ENCODE assay signal across 11 mouse cellular contexts in genomic region chr4:152913497-152913896, GRCm38 (mm10).
DNase-seq lines count a peak whose midpoint lies in the region; ATAC-seq and TF ChIP-seq lines count a peak whose summit lies in the region.
"Had no signal": no experiment of that assay in that cellular context is flagged by ENCODE, and none has a peak within 500 bp of the region (broad histone marks: within the 10 kb centered on the region; RNA-seq: fewer than 3 reads in every experiment).

No protein-coding gene starts in this region.

- H3K9ac ChIP-seq in limb, embryonic 11.5 days (ENCODE audit: low read length) = no peak overlapping the region
- no peak overlapping the region for H3K9ac ChIP-seq in forebrain, postnatal 0 days
- no peak overlapping the region for H3K9ac ChIP-seq in heart, embryonic 12.5 days
- H3K9ac ChIP-seq: lung, embryonic 14.5 days; neural tube, embryonic 12.5 days had no signal

- H3K4me2 ChIP-seq in limb, embryonic 11.5 days (ENCODE audit: low read depth, severe bottlenecking) = no peak overlapping the region
- H3K4me2 ChIP-seq in forebrain, postnatal 0 days (ENCODE audit: low read depth) = 0 out of 2 replicates have a peak overlapping the region, but pooled peaks have one; percentile 17
- H3K4me2 ChIP-seq in heart, embryonic 12.5 days = no peak overlapping the region
- H3K4me2 ChIP-seq: lung, embryonic 14.5 days; neural tube, embryonic 12.5 days had no signal

- no peak for ATAC-seq in limb, embryonic 11.5 days (ENCODE audit: insufficient number of reproducible peaks, low FRiP score, low TSS enrichment, low read depth)
- ATAC-seq in forebrain, postnatal 0 days = peak; percentile 74
- no peak for ATAC-seq in heart, embryonic 12.5 days (ENCODE audit: insufficient number of reproducible peaks, low FRiP score)

- H3K4me1 ChIP-seq in limb, embryonic 11.5 days (ENCODE audit: control insufficient read depth, insufficient read depth, low read length) = no peaks in the 10 kb centered on the region
- H3K4me1 ChIP-seq in limb, embryonic 10.5 days = peaks cover 12% of the 10 kb centered on the region
- peaks cover 6% of the 10 kb centered on the region; the same call in 1 of the 2 replicates for H3K4me1 ChIP-seq in forebrain, postnatal 0 days (ENCODE audit: insufficient read depth)
- H3K4me1 ChIP-seq in heart, embryonic 12.5 days (replicated peaks) = no peaks in the 10 kb centered on the region

- no peak for TF ChIP-seq CTCF in forebrain, postnatal 0 days (IDR thresholded peaks at IDR 0.05; ENCODE audit: low read depth)

- H3K27ac ChIP-seq in limb, embryonic 11.5 days (replicated peaks; ENCODE audit: low read depth, low read length) = no peak overlapping the region
- H3K27ac ChIP-seq in limb, embryonic 10.5 days = no peak overlapping the region
- no peak overlapping the region for H3K27ac ChIP-seq in forebrain, postnatal 0 days (ENCODE audit: low read depth, low read length)
- no peak overlapping the region for H3K27ac ChIP-seq in heart, embryonic 12.5 days (ENCODE audit: poor library complexity, severe bottlenecking)
- H3K27ac ChIP-seq: heart, embryonic 10.5 days; neural tube, embryonic 12.5 days had no signal

- H3K27me3 ChIP-seq in limb, embryonic 11.5 days (ENCODE audit: control insufficient read depth, insufficient read depth, low read length) = no peaks in the 10 kb centered on the region
- H3K27me3 ChIP-seq in limb, embryonic 10.5 days (ENCODE audit: low read depth, poor library complexity, severe bottlenecking) = no peaks in the 10 kb centered on the region
- H3K27me3 ChIP-seq in forebrain, postnatal 0 days (ENCODE audit: insufficient read depth, low read length) = no peaks in the 10 kb centered on the region
- 0 out of 2 replicates have a peak, but pooled peaks cover 10% of the 10 kb centered on the region for H3K27me3 ChIP-seq in heart, embryonic 12.5 days (replicated peaks)

- no peak overlapping the region for H3K4me3 ChIP-seq in limb, embryonic 11.5 days (ENCODE audit: low read depth, low read length)
- H3K4me3 ChIP-seq in limb, embryonic 10.5 days = no peak overlapping the region
- no peak overlapping the region for H3K4me3 ChIP-seq in forebrain, postnatal 0 days (ENCODE audit: low read depth, low read length)
- no peak overlapping the region for H3K4me3 ChIP-seq in heart, embryonic 12.5 days
- H3K4me3 ChIP-seq: heart, embryonic 10.5 days; neural tube, embryonic 12.5 days had no signal

- 40% methylated on average over 10 of the region's 10 CpGs for WGBS in limb, embryonic 11.5 days
- 38% methylated on average over 10 of the region's 10 CpGs for WGBS in limb, embryonic 10.5 days
- 22% methylated on average over 10 of the region's 10 CpGs for WGBS in forebrain, postnatal 0 days
- 36% methylated on average over 10 of the region's 10 CpGs for WGBS in heart, embryonic 12.5 days

- peak; percentile 23 for DNase-seq in limb, embryonic 11.5 days (ENCODE audit: low spot score)
- no peak for DNase-seq in limb, embryonic 10.5 days (ENCODE audit: low spot score)
- DNase-seq in forebrain, postnatal 0 days = no peak
- peak; percentile 21 to 59 for DNase-seq in kidney, postnatal 25 days
- DNase-seq in spleen, adult 18-20 months = no peak
- DNase-seq in ovary, postnatal 10 days (ENCODE audit: low spot score) = no peak
- DNase-seq in adrenal gland, postnatal 14 days = no peak
- DNase-seq: lung, embryonic 14.5 days had no signal

- no peaks in the 10 kb centered on the region for H3K9me3 ChIP-seq in limb, embryonic 11.5 days (ENCODE audit: control insufficient read depth, low read length)
- H3K9me3 ChIP-seq in limb, embryonic 10.5 days (replicated peaks) = no peaks in the 10 kb centered on the region
- H3K9me3 ChIP-seq in forebrain, postnatal 0 days (ENCODE audit: low read length) = no peaks in the 10 kb centered on the region
- no peaks in the 10 kb centered on the region for H3K9me3 ChIP-seq in heart, embryonic 12.5 days (replicated peaks)
- H3K9me3 ChIP-seq: heart, embryonic 10.5 days; neural tube, embryonic 12.5 days had no signal

- H3K36me3 ChIP-seq in limb, embryonic 11.5 days (ENCODE audit: control insufficient read depth, insufficient read depth, low read length) = no peaks in the 10 kb centered on the region
- H3K36me3 ChIP-seq in limb, embryonic 10.5 days = no peaks in the 10 kb centered on the region
- no peaks in the 10 kb centered on the region for H3K36me3 ChIP-seq in forebrain, postnatal 0 days (ENCODE audit: insufficient read depth)
- no peaks in the 10 kb centered on the region for H3K36me3 ChIP-seq in heart, embryonic 12.5 days
- H3K36me3 ChIP-seq: heart, embryonic 10.5 days; neural tube, embryonic 12.5 days had no signal

Comparison
In these comparisons a context has a peak if more than half of its experiments do, and no peak if none do; other contexts are left out.
1. DNase-seq: peak in limb, embryonic 11.5 days (single experiment) and kidney, postnatal 25 days (2 of 2); none in limb, embryonic 10.5 days (single experiment), forebrain, postnatal 0 days (single experiment), spleen, adult 18-20 months (0 of 2), ovary, postnatal 10 days (single experiment) and adrenal gland, postnatal 14 days (single experiment).